In the genomic region with DNA sequence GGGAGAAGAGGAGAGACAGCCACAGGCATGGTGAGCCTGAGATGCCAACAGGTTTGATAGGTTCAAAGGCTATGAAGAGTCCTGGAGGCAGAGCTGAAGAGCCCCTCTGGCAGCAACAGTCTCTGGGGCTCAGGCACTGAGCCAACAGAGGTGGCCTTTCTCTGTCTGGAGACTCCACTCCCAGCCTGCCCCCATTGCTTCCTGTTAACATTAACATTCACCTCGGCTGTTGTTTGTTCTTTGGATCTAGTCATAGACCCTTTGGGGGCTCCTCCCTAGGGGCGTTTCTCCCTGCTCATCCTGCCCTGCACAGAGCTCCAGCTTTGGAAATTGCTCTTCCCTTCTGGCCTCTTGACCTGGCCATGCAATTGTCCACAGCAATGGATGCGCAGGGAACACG, we compare ENCODE assay signal across 23 mouse cellular contexts. TPM values are rescaled to one million over a fixed set of nuclear protein-coding genes. Genes with fewer than 3 reads are reported as not detected.
DNase-seq lines count a peak whose midpoint lies in the region; ATAC-seq and TF ChIP-seq lines count a peak whose summit lies in the region.
"Had no signal": no experiment of that assay in that cellular context is flagged by ENCODE, and none has a peak within 500 bp of the region (broad histone marks: within the 10 kb centered on the region; RNA-seq: fewer than 3 reads in every experiment).

No protein-coding gene starts in this region.

- H3K4me1 ChIP-seq in kidney, embryonic 15.5 days: peaks cover 21% of the 10 kb centered on the region
- peaks cover 10% of the 10 kb centered on the region; the same call in 1 of the 2 replicates for H3K4me1 ChIP-seq in lung, embryonic 14.5 days (ENCODE audit: insufficient read depth)
- peaks cover 6% of the 10 kb centered on the region; the same call in 1 of the 2 replicates for H3K4me1 ChIP-seq in lung, postnatal 0 days (ENCODE audit: insufficient read depth, low read depth, low read length)

- H3K36me3 ChIP-seq in kidney, embryonic 15.5 days: no peaks in the 10 kb centered on the region
- no peaks in the 10 kb centered on the region for H3K36me3 ChIP-seq in lung, embryonic 14.5 days (ENCODE audit: insufficient read depth)
- no peaks in the 10 kb centered on the region for H3K36me3 ChIP-seq in lung, postnatal 0 days (ENCODE audit: insufficient read depth, low read length)
- H3K36me3 ChIP-seq: embryonic facial prominence, embryonic 12.5 days; heart, embryonic 15.5 days; liver, embryonic 13.5 days had no signal

- H3K27me3 ChIP-seq in kidney, embryonic 15.5 days: no peaks in the 10 kb centered on the region
- no peaks in the 10 kb centered on the region for H3K27me3 ChIP-seq in lung, embryonic 14.5 days (ENCODE audit: insufficient read depth, low read length)
- no peaks in the 10 kb centered on the region for H3K27me3 ChIP-seq in lung, postnatal 0 days (replicated peaks; ENCODE audit: insufficient read depth, low read length)
- H3K27me3 ChIP-seq: embryonic facial prominence, embryonic 12.5 days; forebrain, embryonic 13.5 days; heart, embryonic 15.5 days; Patski had no signal

- no peak for ATAC-seq in kidney, embryonic 15.5 days (replicated peaks; ENCODE audit: low FRiP score)
- ATAC-seq in lung, embryonic 14.5 days (ENCODE audit: insufficient read depth): peak; percentile 44; the same call in 1 of the 2 replicates
- peak; percentile 83 for ATAC-seq in lung, postnatal 0 days
- ATAC-seq: forebrain, embryonic 13.5 days; hindbrain, postnatal 0 days; Patski had no signal

- 0 out of 2 replicates have a peak overlapping the region, but pooled peaks have one; percentile 7 for H3K27ac ChIP-seq in kidney, embryonic 15.5 days
- no peak overlapping the region for H3K27ac ChIP-seq in lung, embryonic 14.5 days (ENCODE audit: low read depth)
- H3K27ac ChIP-seq in lung, postnatal 0 days (ENCODE audit: low read length): no peak overlapping the region
- H3K27ac ChIP-seq: embryonic facial prominence, embryonic 12.5 days; forebrain, embryonic 13.5 days; heart, embryonic 15.5 days; hindbrain, postnatal 0 days; liver, embryonic 13.5 days had no signal

- H3K9me3 ChIP-seq in kidney, embryonic 15.5 days (replicated peaks): no peaks in the 10 kb centered on the region
- H3K9me3 ChIP-seq in lung, embryonic 14.5 days (ENCODE audit: low read depth, low read length): no peaks in the 10 kb centered on the region
- no peaks in the 10 kb centered on the region for H3K9me3 ChIP-seq in lung, postnatal 0 days (ENCODE audit: low read length)
- H3K9me3 ChIP-seq: embryonic facial prominence, embryonic 12.5 days; forebrain, embryonic 13.5 days; heart, embryonic 15.5 days; liver, embryonic 13.5 days had no signal

- no peak for DNase-seq in kidney, adult 8-10 months
- peak; percentile 71 for DNase-seq in lung, embryonic 14.5 days
- no peak for DNase-seq in lung, postnatal 25 days (ENCODE audit: low spot score)
- DNase-seq in lung, postnatal 0 days (ENCODE audit: low spot score): peak; percentile 64
- DNase-seq in frontal cortex, postnatal 10 days (ENCODE audit: low spot score in 2 of 2): no peak
- no peak for DNase-seq in right cerebral cortex, postnatal 36 days (ENCODE audit: low spot score in 2 of 2)
- DNase-seq: adrenal gland, postnatal 14 days; cerebellum, adult 9-11 months; gastrocnemius, postnatal 14 days; heart, adult 18-20 months; heart, postnatal 4 days; layer of hippocampus, adult 9-11 months; liver, embryonic 13.5 days; right cerebral cortex, postnatal 4 days; thymus, postnatal 14 days had no signal

- no peak overlapping the region for H3K9ac ChIP-seq in kidney, embryonic 15.5 days
- no peak overlapping the region for H3K9ac ChIP-seq in lung, embryonic 14.5 days
- H3K9ac ChIP-seq in lung, postnatal 0 days (replicated peaks; ENCODE audit: low read depth): no peak overlapping the region
- H3K9ac ChIP-seq: embryonic facial prominence, embryonic 12.5 days; forebrain, embryonic 13.5 days; heart, embryonic 15.5 days; liver, embryonic 13.5 days had no signal

- no peak overlapping the region for H3K4me2 ChIP-seq in kidney, embryonic 15.5 days
- H3K4me2 ChIP-seq in lung, embryonic 14.5 days: no peak overlapping the region
- no peak overlapping the region for H3K4me2 ChIP-seq in lung, postnatal 0 days (replicated peaks; ENCODE audit: low read depth, low read length)
- H3K4me2 ChIP-seq: embryonic facial prominence, embryonic 12.5 days; forebrain, embryonic 13.5 days; heart, embryonic 15.5 days; liver, embryonic 13.5 days; midbrain, embryonic 11.5 days had no signal

- TF ChIP-seq EP300 in lung, postnatal 0 days (IDR thresholded peaks at IDR 0.05): peak; percentile 81

- no peak overlapping the region for H3K4me3 ChIP-seq in kidney, embryonic 15.5 days (replicated peaks)
- H3K4me3 ChIP-seq in lung, embryonic 14.5 days (ENCODE audit: low read depth, low read length): no peak overlapping the region
- no peak overlapping the region for H3K4me3 ChIP-seq in lung, postnatal 0 days (ENCODE audit: low read depth, low read length)
- H3K4me3 ChIP-seq: embryonic facial prominence, embryonic 12.5 days; erythroblast, embryonic 14.5 days; forebrain, embryonic 13.5 days; heart, embryonic 15.5 days; liver, embryonic 13.5 days had no signal

- TF ChIP-seq CTCF in lung, embryonic 14.5 days (IDR thresholded peaks at IDR 0.05; ENCODE audit: low read depth): no peak
- no peak for TF ChIP-seq CTCF in lung, postnatal 0 days (IDR thresholded peaks at IDR 0.05)

- WGBS in kidney, embryonic 15.5 days: 36% methylated on average over 4 of the region's 4 CpGs
- 30% methylated on average over 4 of the region's 4 CpGs for WGBS in lung, embryonic 14.5 days
- 28% methylated on average over 4 of the region's 4 CpGs for WGBS in lung, postnatal 0 days

RNA-seq across cellular contexts. Expression of a gene that starts 20.9 kb away (rescaled TPM):
- 4.3 and 5.1 TPM in 2 replicates for polyA plus RNA-seq in kidney, embryonic 15.5 days (2015; fragmentation: Nextera tagmentation; extraction: Ambion mirVana)
- polyA plus RNA-seq in lung, embryonic 14.5 days (2014; fragmentation: Nextera tagmentation; extraction: Ambion mirVana): 3.3 and 4.3 TPM in 2 replicates
- 2.9 and 3.0 TPM in 2 replicates for polyA plus RNA-seq in lung, postnatal 0 days (2015; fragmentation: Nextera tagmentation; extraction: Ambion mirVana)

RNA-seq across cellular contexts. Expression of a gene that starts 42.9 kb away (rescaled TPM):
- polyA plus RNA-seq in kidney, embryonic 15.5 days (2015; fragmentation: Nextera tagmentation; extraction: Ambion mirVana): 19.3 and 23.6 TPM in 2 replicates
- 21.2 and 22.2 TPM in 2 replicates for polyA plus RNA-seq in lung, embryonic 14.5 days (2014; fragmentation: Nextera tagmentation; extraction: Ambion mirVana)
- polyA plus RNA-seq in lung, postnatal 0 days (2015; fragmentation: Nextera tagmentation; extraction: Ambion mirVana): 23.5 and 24.4 TPM in 2 replicates

Comparison
In these comparisons a context has a peak if more than half of its experiments do, and no peak if none do; other contexts are left out.
1. DNase-seq: peak in lung, embryonic 14.5 days (single experiment) and lung, postnatal 0 days (single experiment); none in kidney, adult 8-10 months (0 of 2), lung, postnatal 25 days (single experiment), frontal cortex, postnatal 10 days (0 of 2) and right cerebral cortex, postnatal 36 days (0 of 2).